Mouse (Mus musculus) midbrain, postnatal 0 days (tissue): ENCODE results near the gene Snx3. TPM values are rescaled to one million over a fixed set of nuclear protein-coding genes. Genes with fewer than 3 reads are reported as not detected.

Experiments
- ATAC-seq: fragments of 200-750 bp; cut with Nextera tagmentation; 2 replicates; pipeline ENCODE4 v1.8.0; 2017; ENCODE audit warnings: moderate number of reproducible peaks, mild to moderate bottlenecking, moderate TSS enrichment, moderate library complexity; ENCODE audit not compliant: low FRiP score
- DNase-seq: peaks from one replicate; pipeline ENCODE4 v3.0.0-alpha.2; 2015; ENCODE audit warnings: low spot score
- H3K27ac ChIP-seq: fragments of 300-500 bp; sonication (generic); 2 replicates; pipeline ENCODE4 v1.5.1; 2014; ENCODE audit warnings: low read depth, mild to moderate bottlenecking, low read length, mixed read lengths
- H3K27me3 ChIP-seq: fragments of 300-500 bp; sonication (generic); 2 replicates; pipeline ENCODE4 v1.6.1; 2014; ENCODE audit warnings: low read length, control low read depth, mixed read lengths; ENCODE audit not compliant: insufficient read depth
- H3K36me3 ChIP-seq: fragments of 300-500 bp; sonication (generic); 2 replicates; pipeline ENCODE4 v1.6.1; 2014; ENCODE audit warnings: low read length, control low read depth, mixed read lengths; ENCODE audit not compliant: insufficient read depth
- H3K4me1 ChIP-seq: fragments of 300-500 bp; sonication (generic); 2 replicates; pipeline ENCODE4 v1.6.1; 2014; ENCODE audit warnings: mild to moderate bottlenecking, control low read depth, antibody characterized with exemption, low read length, mixed read lengths; ENCODE audit not compliant: insufficient read depth
- H3K4me2 ChIP-seq: fragments of 300-500 bp; sonication (generic); 2 replicates; pipeline ENCODE4 v1.6.1; 2014; ENCODE audit warnings: low read depth, mild to moderate bottlenecking, low read length, mixed read lengths; ENCODE audit not compliant: poor library complexity, severe bottlenecking
- H3K4me3 ChIP-seq: fragments of 300-500 bp; sonication (generic); 2 replicates; pipeline ENCODE4 v1.5.1; 2014; ENCODE audit warnings: low read depth, mild to moderate bottlenecking, low read length, moderate library complexity
- H3K9ac ChIP-seq: fragments of 300-500 bp; sonication (generic); replicated peaks from 2 replicates; pipeline ENCODE4 v1.6.1; 2014; ENCODE audit warnings: mild to moderate bottlenecking, low read length, moderate library complexity, mixed read lengths; ENCODE audit not compliant: poor library complexity, severe bottlenecking
- H3K9me3 ChIP-seq: fragments of 300-500 bp; sonication (generic); 2 replicates; pipeline ENCODE4 v1.6.1; 2016; ENCODE audit warnings: low read length, control low read depth
- CTCF ChIP-seq: IDR thresholded peaks from 2 replicates; pipeline ENCODE4 v1.5.1; 2016; ENCODE audit warnings: antibody characterized with exemption, mild to moderate bottlenecking
- WGBS: fragments of 180-500 bp; shearing (Covaris S2); extraction: QIAGEN DNeasy Blood & Tissue Kit; methylation state at CpG from one replicate; pipeline ENCODE4 v1.1.7; 2014; 5-methylcytosine and 5-hydroxymethylcytosine counted together
- polyA plus RNA-seq: library from polyadenylated mRNA; unstranded; fragments of >200 nt; fragmentation: Nextera tagmentation; extraction: Ambion mirVana; gene quantifications from 2 replicates; pipeline ENCODE4 v1.2.1, GENCODE M21; 2015
- total RNA-seq: library from RNA; depleted of rRNA; stranded (reverse); fragments of >200 nt; gene quantifications from 2 replicates; pipeline ENCODE4 v1.2.3, GENCODE M21; 2014

Gene Snx3
- total and polyA plus RNA-seq, 2 experiments from 2014 or later, result 149 to 339 TPM

- Histone ChIP-seq H3K4me1 (no peaks in the 10 kb centered on the region; the same call in 1 of the 2 replicates), H3K9ac (no peak overlapping the region), H3K27ac (no peak overlapping the region), H3K27me3 (no peaks in the 10 kb centered on the region), H3K4me2 (no peak overlapping the region), H3K9me3 (no peaks in the 10 kb centered on the region), H3K4me3 (no peak overlapping the region), H3K36me3 (no peaks in the 10 kb centered on the region)
- WGBS, result 73% methylated on average over 4 of the region's 4 CpGs
- no peak for ATAC-seq
- no peak for TF ChIP-seq CTCF
- DNase-seq, result no peak
These were observed 21.1 kb upstream of the Snx3 start for GRCm38 (mm10) chr10:42480719-42481118.

GRCm38 (mm10) chr10:42488606-42489296 is 13.1 kb upstream of the Snx3 start:
- ATAC-seq, result no peak
- no peak for TF ChIP-seq CTCF
- no peaks in the 10 kb centered on the region for H3K27me3 ChIP-seq
- no peak overlapping the region for H3K4me2 ChIP-seq
- DNase-seq, result no peak
- no peak overlapping the region for H3K4me3 ChIP-seq
- H3K36me3 ChIP-seq, result no peaks in the 10 kb centered on the region
- H3K27ac ChIP-seq, result no peak overlapping the region
- WGBS, result 47% methylated on average over 8 of the region's 8 CpGs
- no peaks in the 10 kb centered on the region for H3K4me1 ChIP-seq
- no peak overlapping the region for H3K9ac ChIP-seq
- no peaks in the 10 kb centered on the region for H3K9me3 ChIP-seq

GRCm38 (mm10) chr10:42491158-42491557 is 10.7 kb upstream of the Snx3 start:
- ATAC-seq, result no peak
- Histone ChIP-seq H3K4me2 (no peak overlapping the region), H3K36me3 (no peaks in the 10 kb centered on the region), H3K27ac (no peak overlapping the region), H3K9ac (no peak overlapping the region), H3K4me1 (no peaks in the 10 kb centered on the region), H3K27me3 (no peaks in the 10 kb centered on the region), H3K9me3 (no peaks in the 10 kb centered on the region), H3K4me3 (no peak overlapping the region)
- TF ChIP-seq CTCF, result no peak
- no peak for DNase-seq
- WGBS, result 43% methylated on average over 1 of the region's 1 CpGs

- no peak for TF ChIP-seq CTCF
- Histone ChIP-seq H3K27me3 (no peaks in the 10 kb centered on the region), H3K36me3 (no peaks in the 10 kb centered on the region), H3K4me2 (no peak overlapping the region), H3K4me3 (no peak overlapping the region), H3K9me3 (no peaks in the 10 kb centered on the region), H3K27ac (no peak overlapping the region), H3K4me1 (no peaks in the 10 kb centered on the region), H3K9ac (no peak overlapping the region)
- 90% methylated on average over 10 of the region's 10 CpGs for WGBS
- DNase-seq (no peak), ATAC-seq (no peak)
These were observed 9.6 kb upstream of the Snx3 start for GRCm38 (mm10) chr10:42492027-42492771.

- TF ChIP-seq CTCF, result no peak
- DNase-seq (no peak), ATAC-seq (no peak)
- no peak overlapping the region for H3K4me2 ChIP-seq
- no peaks in the 10 kb centered on the region for H3K9me3 ChIP-seq
- no peaks in the 10 kb centered on the region for H3K27me3 ChIP-seq
- no peak overlapping the region for H3K27ac ChIP-seq
- 58% methylated on average over 4 of the region's 4 CpGs for WGBS
- no peak overlapping the region for H3K9ac ChIP-seq
- H3K36me3 ChIP-seq, result no peaks in the 10 kb centered on the region
- H3K4me3 ChIP-seq, result no peak overlapping the region
- no peaks in the 10 kb centered on the region for H3K4me1 ChIP-seq
These were observed 8.8 kb upstream of the Snx3 start for GRCm38 (mm10) chr10:42493000-42493399.

- H3K4me2 ChIP-seq, result no peak overlapping the region
- ATAC-seq (no peak), DNase-seq (no peak)
- no peaks in the 10 kb centered on the region for H3K27me3 ChIP-seq
- H3K36me3 ChIP-seq, result no peaks in the 10 kb centered on the region
- peak overlapping the region; percentile 98; the same call in 1 of the 2 replicates for H3K27ac ChIP-seq
- no peaks in the 10 kb centered on the region for H3K4me1 ChIP-seq
- WGBS, result 95% methylated on average over 8 of the region's 8 CpGs
- H3K9me3 ChIP-seq, result no peaks in the 10 kb centered on the region
- no peak overlapping the region for H3K4me3 ChIP-seq
- no peak overlapping the region for H3K9ac ChIP-seq
- TF ChIP-seq CTCF, result no peak
These were observed 1.2 kb upstream of the Snx3 start for GRCm38 (mm10) chr10:42500611-42501010.
